Mouse (Mus musculus) cerebral cortex, adult 2 months (tissue): ENCODE results near the gene Ywhab.

Experiments
- WGBS: fragments of 180-500 bp; shearing (Covaris S2); methylation state at CpG from one replicate; pipeline ENCODE4 v1.1.7; 2018; 5-methylcytosine and 5-hydroxymethylcytosine counted together

Gene Ywhab

DNA sequence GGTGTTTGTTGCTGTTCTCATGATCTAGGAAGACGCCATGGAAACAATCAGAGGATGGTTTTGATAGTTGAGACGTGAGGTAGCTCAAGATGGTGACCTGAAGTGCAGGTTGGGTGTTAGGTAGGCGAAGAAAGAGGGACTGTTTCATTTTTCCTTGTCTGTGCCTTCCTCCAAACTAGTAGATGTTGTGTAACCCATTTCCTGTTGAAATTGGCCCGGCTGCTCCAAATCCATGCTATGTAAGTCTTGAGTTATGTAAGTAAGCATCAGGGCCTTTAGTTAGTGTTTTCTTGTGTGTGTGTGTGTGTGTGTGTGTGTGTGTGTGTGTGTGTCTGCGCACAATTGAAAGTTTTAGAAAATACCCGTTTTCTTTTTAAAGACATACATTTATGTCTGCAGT, 14.5 kb downstream of the Ywhab start:
- WGBS, result 48% methylated on average over 6 of the region's 6 CpGs

DNA sequence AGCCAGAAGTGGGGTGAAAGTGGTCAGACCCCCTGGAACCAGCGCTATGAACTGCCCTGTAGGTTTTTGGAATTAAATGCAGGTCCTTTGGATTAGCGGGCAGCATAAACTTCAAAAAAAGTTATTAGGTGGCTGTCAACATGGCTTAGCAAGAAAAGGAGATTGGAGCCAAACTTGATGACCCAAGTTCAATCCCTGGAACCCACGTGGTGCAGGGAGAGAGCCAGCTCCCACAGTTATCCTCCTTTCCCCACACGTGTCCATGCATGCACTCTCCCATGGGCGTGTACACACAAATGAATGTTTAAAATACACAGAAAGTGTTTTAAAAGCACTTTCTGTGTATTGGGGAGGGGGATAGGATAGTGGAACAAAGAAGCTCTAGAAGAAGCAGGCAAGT, 15.7 kb downstream of the Ywhab start:
- WGBS, result 72% methylated on average over 5 of the region's 5 CpGs

DNA sequence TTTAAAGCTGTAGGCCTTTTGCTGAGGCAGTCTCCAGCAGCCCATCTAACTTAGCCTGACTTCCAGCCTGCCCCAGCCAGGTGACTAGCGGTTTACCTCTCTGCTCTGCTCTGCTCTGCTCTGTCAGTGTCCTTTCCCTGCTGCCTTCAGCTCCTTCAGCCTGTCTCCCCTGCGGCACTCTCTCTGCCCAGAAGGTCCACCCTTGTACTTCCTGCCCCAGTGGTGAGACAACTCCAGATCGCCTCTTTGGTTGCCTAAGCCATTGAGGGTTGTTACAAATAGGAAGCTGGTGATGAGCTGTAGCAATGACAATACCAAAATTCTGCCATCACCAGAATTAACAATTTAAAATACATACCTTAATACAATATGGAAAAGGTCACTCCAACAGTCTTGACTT, 16.2 kb downstream of the Ywhab start:
- 79% methylated on average over 3 of the region's 3 CpGs for whole genome bisulfite sequencing

DNA sequence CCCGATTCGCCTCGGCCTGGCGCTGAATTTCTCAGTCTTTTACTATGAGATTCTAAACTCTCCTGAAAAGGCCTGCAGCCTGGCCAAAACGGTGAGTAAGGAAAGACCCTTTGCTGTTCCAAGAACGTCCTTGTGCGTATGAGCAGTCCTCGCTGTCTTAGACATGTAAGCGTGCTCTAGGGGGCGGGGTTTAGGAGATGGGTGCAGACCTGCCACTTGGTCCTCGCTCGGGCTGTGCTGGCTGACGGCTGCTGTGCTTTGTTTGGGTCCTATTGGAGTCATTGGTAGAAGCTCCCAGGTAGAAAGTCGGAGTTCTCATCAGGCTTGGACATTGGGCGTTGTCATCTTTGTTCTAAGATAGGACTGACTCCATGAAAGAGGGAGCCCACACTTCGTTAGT, 20.5 kb downstream of the Ywhab start:
- 79% methylated on average over 16 of the region's 16 CpGs for WGBS

DNA sequence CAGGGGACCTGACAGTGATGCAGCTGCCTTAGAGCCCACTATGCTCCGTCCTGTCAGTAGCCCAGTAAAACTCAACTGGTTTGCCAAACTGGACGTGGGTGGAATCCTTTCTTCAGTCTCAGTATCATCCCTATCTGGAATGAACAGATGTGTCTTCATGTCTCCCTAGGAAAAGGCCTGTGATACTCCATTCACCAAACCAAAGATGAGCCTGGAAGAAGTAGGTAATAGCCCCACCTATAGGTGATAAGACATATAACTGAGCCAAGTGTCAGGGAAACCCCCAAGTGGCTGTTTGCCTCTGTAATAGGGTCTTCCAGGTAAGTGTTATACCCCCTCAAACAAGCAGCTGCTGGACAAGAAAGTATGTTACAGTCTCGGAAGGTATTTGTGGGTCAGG, 24.1 kb downstream of the Ywhab start:
- 61% methylated on average over 3 of the region's 3 CpGs for WGBS

DNA sequence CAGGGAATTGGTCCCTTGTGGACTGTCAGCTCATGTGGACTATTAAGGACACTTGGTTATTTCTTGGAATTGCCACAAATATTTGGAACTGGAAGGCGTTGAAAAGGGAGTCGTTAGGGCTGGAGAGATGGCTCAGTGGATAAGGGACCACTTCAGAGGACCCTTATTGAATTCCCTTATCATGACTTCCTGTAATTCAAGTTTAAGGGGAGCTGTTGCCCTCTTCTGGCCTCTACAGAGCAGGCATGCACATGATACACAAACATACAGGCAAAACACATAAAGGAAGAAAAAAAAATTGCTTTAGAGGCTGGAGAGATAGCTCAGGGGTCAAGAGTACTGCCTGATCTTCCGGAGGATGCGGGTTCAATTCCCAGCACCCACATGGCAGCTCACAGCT, 25.2 kb downstream of the Ywhab start:
- 83% methylated on average over 4 of the region's 4 CpGs for WGBS

DNA sequence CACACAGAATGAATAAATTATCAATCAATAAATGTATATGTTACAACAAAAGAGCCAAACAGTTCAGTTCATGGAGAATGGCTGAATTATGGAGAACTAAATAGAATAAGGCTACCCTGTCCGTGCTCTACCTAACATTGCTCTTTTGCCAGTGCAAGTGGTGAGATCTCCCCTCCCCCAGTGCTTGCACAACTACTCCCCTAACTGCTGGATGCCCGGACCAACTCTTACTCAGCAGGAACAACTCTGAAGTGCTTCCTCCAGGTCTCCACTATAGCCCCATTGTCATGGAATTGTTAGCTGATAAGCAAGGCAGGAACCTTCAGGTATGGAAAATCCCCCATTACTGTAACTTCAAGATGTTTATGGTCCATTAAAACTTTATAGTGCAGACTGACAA, 27.3 kb downstream of the Ywhab start:
- WGBS, result 57% methylated on average over 2 of the region's 2 CpGs

DNA sequence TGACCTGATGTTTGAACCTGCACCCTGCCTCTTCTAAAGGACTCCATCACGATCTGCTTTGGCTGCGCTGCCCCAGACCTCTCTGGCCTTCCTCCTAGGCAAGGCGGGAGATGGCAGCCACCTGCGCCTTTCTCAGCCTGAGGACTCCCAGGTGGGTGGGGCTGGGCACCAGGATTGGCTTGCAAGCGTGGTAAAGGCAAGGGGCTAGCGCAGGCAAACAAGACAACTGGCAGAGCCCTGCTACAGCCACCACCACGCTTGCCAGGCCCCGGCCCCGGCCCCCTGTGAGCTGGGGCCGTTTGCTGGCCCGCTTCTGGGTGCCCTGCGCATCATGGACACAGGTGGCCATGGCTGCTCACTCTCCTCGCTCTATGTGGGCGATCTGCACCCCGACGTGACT, 30.4 kb downstream of the Ywhab start, which contains the start of gene Pabpc1l:
Gene Pabpc1l, plus strand, starts transcription at position 301 of the 400 bp plus-strand sequence.
- WGBS, result 88% methylated on average over 16 of the region's 16 CpGs

DNA sequence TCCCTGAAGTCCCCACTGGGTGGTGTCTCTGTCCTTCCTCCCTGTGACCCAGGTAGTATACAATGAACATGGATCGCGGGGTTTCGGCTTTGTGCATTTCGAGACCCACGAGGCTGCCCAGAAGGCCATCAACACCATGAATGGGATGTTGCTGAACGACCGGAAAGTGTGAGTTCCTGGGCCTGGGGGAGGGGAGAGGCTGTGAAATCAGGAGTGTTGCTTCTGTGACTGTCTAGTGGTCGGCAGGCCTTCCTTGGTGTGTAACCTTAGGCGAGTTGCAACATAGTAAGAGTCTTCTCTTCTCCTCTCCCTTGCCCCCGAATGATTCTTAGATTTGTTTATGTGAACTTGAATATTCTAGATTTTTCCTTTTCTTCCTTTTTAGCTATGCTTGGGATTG, 36.4 kb downstream of the Ywhab start:
- 87% methylated on average over 10 of the region's 10 CpGs for WGBS

DNA sequence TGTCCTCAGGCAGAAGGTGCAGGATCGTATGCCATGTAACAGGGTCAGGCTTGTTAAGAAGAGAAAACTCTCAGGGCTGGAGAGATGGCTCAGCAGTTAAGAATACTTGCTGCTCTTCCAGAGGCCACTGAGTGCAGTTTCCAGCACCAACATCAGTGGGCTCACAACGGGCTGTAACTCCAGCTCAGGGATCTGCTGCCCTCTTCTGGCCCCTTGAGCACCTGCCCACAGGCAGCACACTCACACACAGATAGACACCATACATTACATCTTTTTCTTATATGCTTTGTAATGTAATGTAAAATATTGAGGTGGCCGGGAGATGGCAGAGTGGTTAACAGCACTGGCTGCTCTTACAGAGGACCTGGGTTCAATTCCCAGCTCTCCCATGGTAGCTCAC, 38.2 kb downstream of the Ywhab start:
- WGBS, result 97% methylated on average over 3 of the region's 3 CpGs

DNA sequence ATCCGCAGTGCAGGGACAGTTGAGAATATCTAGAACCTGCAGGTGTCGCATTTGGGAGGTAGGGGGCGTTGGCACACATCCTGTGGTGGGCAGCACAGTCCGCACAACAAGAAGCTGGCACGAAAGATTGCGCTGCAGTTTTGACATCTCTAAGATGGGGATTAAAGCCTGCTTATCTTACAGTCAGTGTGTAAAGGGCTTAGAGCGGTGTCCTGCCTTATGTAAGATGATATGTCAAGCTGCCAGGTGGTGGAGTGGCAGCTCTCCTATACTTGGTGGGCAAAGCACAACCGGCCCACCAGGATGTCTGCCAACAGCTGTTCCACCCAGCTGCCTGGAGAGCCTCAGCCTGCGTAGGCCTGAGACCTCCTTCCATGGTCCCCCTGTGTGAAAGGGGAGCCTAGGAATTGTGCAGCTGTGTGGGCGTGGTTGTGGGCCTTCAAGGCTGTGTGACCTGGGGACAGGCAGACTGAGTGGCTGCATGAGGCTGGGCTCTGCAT, 41.8 kb downstream of the Ywhab start:
- WGBS, result 71% methylated on average over 10 of the region's 10 CpGs

DNA sequence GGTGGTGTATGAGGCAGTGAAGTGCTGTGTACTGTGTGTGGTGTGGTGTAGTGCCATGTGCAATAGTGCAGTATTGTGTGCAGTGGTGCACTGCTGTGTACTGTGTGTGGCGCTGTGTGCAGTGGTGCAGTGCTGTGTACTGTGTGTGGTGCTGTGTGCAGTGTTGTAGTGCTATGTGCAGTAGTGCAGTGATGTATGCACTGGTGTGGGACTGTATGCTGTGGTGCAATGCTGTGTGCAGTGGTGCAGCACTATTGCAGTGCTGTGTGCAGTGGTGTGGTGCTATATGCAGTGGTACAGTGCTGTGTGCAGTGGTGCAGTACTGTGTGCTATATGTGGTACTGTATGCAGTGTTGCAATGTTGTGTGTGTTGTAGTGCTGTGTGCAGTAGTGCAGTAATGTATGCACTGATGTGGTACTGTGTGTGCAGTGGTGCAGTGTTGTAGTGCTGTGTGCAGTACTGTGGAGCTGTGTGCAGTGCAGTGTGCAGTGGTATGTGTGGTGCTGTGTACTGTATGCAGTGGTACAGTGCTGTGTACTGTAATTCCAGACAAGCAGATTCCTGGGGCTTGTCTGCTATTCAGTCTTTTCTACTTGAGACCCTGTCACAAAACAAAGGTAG, 43.8 kb downstream of the Ywhab start:
- 100% methylated on average over 1 of the region's 1 CpGs for WGBS

DNA sequence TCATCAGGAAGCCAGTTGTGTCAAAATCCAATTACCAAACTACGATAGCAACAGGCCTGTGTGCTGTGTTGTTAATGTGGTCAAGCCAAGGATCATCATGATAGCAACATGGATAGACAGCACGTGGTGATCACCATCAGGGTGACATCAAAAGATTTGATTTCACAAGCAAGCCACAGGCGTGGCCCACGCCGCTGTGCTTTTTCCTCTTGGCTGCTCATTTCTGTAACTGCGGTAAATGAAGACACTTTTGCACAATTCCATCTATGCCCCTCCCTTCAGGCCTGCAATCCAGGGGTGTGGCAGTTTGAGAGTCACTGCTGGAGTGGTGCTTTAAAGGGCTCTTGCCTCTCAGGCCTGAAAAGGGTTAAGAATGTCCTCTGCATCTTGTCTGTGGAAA, 46.2 kb downstream of the Ywhab start:
- 94% methylated on average over 6 of the region's 6 CpGs for WGBS

DNA sequence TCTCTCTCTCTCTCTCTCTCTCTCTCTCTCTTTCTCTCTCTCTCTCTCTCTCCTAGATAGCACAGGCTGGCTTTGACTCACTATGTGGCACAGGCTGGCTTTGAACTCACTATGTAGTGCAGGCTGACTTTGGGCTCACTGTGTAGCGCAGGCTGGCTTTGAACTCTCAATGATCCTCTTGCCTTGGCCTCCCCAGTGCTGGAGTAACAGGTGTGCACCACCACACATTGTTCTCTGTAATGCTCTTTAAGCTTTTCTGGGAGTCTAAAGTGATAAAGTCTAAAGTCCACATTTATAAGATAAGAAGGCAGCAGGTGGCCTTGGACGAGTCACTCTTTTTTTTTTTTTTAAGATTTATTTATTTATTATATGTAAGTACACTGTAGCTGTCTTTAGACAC, 46.8 kb downstream of the Ywhab start:
- WGBS, result 95% methylated on average over 2 of the region's 2 CpGs

DNA sequence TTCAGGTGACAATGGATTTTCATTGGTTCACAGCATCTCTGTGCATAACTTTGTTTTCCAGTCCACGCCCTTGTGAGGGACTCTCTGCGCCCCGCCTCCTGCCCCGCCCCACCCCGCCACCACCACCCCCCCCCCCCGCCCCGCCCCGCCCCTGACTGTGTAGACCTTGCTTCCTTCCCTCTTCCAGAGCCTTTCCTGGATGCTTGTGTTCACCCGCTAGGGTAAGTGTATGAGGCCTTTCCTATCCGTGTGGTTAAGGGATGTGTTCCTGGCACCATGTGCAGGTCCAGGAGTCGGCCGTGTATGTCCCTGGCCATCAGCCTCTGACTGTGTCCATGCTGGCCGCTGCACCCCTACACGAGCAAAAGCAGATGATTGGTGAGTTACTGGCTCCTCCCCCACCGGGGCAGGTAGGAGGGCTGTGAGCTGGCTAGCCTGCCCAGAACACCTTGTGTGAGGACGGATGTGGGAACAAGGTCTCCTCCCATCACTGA, 52.5 kb downstream of the Ywhab start:
- 8% methylated on average over 16 of the region's 16 CpGs for WGBS

DNA sequence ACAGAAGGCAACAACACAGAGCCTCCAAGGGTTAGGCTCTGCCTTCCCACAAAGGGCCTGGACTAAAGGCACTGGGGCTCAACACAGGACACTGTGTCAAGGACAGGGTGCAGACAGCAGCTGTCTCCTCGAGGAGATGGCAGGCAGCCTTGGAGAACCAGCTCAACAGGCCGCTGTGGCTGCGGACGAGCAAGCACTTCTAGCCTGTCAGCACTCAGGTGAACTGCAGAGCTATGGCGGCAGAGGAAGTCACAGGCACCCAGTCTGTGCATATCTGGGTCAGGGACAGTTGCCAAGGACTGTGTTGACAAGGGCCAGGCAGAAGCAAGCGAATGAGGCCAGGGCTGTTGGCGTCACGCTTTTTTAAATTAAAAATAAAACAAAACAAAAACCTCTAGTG, 59.0 kb downstream of the Ywhab start:
- 65% methylated on average over 8 of the region's 8 CpGs for WGBS

DNA sequence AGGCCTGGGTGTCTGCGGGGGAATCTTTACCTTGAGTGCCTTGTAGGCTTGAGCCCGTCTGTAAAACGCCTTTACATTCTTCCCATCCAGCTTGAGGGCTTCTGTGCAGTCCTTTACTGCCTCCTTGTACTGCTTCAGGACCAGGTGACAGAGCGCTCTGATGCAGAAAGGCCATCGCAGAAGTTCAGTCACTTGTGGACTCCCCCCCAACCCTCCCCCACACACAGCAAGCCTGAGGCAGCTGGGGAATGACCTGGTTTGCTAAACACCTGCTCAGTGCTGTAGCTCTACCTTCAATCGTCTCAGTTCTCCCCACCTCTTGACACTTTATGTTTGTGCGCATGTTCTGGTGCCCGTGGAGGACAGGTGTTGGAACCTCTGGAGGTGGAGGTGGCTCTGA, 59.9 kb downstream of the Ywhab start:
- WGBS, result 81% methylated on average over 8 of the region's 8 CpGs

DNA sequence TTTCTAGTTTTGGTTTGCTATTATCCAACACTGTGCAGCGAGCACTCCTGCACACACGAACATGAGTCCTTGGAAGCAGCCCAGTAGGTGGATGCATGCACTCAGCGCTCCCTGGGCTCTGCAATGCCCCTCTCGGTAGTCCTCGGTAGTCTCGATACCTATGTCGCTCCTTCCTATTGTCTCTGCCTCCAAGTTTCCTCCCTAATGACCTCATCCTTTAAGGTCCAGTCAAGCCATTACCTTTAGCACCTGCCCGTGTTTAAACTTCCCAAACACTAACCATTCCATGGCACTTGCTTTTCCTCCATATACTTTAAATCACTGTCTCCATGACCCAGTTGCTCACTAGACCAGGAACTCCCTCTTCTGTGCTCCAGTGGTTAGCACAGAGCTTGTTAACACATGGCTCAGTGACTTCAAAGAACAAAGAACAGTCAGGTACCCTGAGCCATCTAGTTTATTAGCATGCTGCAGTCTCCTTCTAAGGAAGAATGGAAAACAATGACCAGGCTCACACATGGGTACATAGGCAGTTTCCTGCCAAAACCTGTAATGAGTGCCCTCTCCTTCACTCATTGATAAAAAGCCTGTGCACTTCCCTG, 65.0 kb downstream of the Ywhab start:
- WGBS, result 89% methylated on average over 8 of the region's 8 CpGs
